Mouse (Mus musculus) regulatory T cell (primary cell): ENCODE measurements around the gene Rap1gds1.

ENCODE experiments used
- in situ Hi-C: fragments of 300-600 bp; cut with MboI, MseI; formaldehyde crosslinking; loops from one replicate; pipeline ENCODE4 v1.15.1; 2025; ENCODE audit warnings: high pct_unique_total_duplicates

Rap1gds1 gene

GRCm38 (mm10) chr3:138881725-138882347, 193.2 kb downstream of the Rap1gds1 start:
- in situ Hi-C loops, result no loop called here

- in situ Hi-C loops, result no loop called here
Observed at GRCm38 (mm10) chr3:138880999-138881724, 193.8 kb downstream of the Rap1gds1 start.

DNA sequence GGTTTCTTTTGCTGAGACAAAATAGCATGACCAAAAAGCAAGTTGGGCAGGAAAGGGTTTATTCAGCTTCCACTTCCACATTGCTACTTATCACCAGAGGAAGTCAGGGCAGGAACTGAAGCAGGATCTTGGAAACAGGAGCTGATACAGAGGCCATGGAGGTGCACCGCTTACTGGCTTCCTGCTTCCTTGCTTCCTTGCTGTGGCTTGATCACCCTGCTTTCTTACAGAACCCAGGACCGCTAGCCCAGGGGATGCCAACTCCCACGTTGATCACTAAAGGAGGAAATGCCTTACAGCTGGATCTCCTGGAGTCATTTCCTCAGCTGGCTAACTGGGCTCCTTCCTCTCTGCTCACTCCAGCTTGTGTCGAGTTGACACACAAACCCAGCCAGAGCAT, 197.3 kb downstream of the Rap1gds1 start:
- in situ Hi-C loops, result no loop called here

DNA sequence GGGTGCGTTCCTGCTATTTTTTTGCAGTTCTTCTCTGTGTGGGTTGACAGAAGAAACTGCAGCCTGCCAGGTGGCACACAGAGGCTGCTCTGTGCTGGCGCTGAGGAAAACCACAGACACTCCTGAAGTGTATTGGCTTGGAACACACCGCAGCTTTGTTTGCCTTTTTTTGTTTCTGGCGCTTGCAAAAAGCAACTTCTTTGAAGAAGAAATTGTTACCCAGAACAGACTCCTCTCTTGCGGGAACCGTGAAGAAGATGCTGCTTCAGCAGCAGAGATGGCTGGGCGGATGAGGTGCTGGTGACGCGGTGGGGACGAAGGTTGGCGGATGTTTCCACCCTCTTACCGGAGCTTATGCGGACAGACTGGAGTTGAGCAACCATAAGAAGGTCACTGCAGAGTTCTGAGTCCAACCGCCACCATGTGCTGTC, 198.1 kb downstream of the Rap1gds1 start:
- in situ Hi-C loops, result no loop called here

- in situ Hi-C loops, result no loop called here
Observed at GRCm38 (mm10) chr3:138876418-138876817, 198.6 kb downstream of the Rap1gds1 start.

DNA sequence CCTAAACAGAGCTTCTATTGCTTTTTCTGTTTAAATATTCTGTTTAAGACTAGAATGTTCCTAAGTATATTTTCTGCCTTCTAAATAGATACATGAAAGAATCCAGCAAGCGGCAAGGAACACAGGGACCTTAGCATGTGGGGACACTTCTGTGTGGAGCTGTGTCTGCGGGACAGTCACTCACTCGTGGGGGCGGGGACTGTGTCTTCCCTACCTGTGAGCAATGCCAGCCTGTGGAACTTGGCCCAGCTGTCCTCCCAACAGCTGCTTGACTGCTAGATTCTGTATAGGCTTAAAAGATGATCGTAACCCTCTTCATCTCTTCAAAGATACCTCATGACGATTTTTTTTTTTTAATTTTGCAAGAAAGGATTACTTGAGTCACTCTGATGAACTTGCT, 199.1 kb downstream of the Rap1gds1 start:
- in situ Hi-C loops, result no loop called here
